Mouse (Mus musculus) gastrocnemius, postnatal 14 days (tissue): ENCODE measurements at regions not wholly inside any gene's neighbourhood (a gene's known extent, or its start where the extent isn't known, plus 50 kb on each side); places are given as distances from the start of the nearest gene placed in this dataset.
"Not testable (repeated sequence)": the region's sequence is repeated elsewhere in the genome, so short reads cannot be mapped to it uniquely, and the experiment has no call there.

Experiments used
- DNase-seq: peaks from one replicate; pipeline ENCODE4 v3.0.0; 2021; ENCODE audit warnings: mixed read lengths
- intact Hi-C: fragments of 180-260 bp; cut with DNase I; formaldehyde crosslinking; loops from one replicate; pipeline ENCODE4 v1.15.1; 2025; ENCODE audit warnings: low total_unique reads

GRCm38 (mm10) chr2:51788896-51789295 is 146.1 kb downstream of the Rbm43 start:
- no peak for DNase-seq
- intact Hi-C loops = no loop called here

- DNase-seq, intact Hi-C loops: not testable (repeated sequence)
Measured at GRCm38 (mm10) chr2:51793291-51793690, 141.7 kb downstream of the Rbm43 start.

- peak; percentile 20 for DNase-seq
- intact Hi-C loops = no loop called here
Measured at GRCm38 (mm10) chr2:51799856-51800255, 135.1 kb downstream of the Rbm43 start.

GRCm38 (mm10) chr2:51822976-51823375 is 112.0 kb downstream of the Rbm43 start:
- peak; percentile 12 for DNase-seq

GRCm38 (mm10) chr2:51830286-51830944 is 104.5 kb downstream of the Rbm43 start:
- intact Hi-C loops = no loop called here
- peak; percentile 78 for DNase-seq

More at GRCm38 (mm10) chr2:51822976-51823375, 112.0 kb downstream of the Rbm43 start:
- intact Hi-C loops = no loop called here

- intact Hi-C loops = no loop called here
- no peak for DNase-seq
Measured at GRCm38 (mm10) chr2:51830965-51831720, 103.8 kb downstream of the Rbm43 start.

GRCm38 (mm10) chr2:51837864-51838263 is 97.1 kb downstream of the Rbm43 start:
- intact Hi-C loops = no loop called here
- DNase-seq = no peak

DNA sequence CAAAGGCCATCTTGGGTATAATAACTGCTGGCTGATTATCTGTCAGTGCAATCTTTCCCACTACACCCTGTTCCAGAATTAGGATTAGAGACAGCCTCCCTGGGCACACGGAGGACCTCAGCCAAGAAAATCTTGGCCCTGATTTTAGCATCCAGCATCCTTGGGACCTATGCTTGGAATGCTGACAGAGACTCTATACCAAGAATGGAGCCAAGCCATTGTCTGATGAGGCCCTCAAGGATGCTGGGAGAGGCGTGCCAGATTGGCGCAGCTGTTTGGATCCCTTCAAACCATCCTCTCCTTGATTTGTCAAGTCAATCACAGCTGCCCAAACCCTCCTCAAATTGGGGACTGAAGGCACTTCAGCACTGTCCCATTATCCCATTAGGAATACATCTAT is 94.2 kb downstream of the Rbm43 start:
- intact Hi-C loops = no loop called here

GRCm38 (mm10) chr2:51844831-51845230 is 90.1 kb downstream of the Rbm43 start:
- DNase-seq = peak; percentile 9
- intact Hi-C loops = no loop called here

More for the DNA sequence above, 94.2 kb downstream of the Rbm43 start:
- no peak for DNase-seq

DNA sequence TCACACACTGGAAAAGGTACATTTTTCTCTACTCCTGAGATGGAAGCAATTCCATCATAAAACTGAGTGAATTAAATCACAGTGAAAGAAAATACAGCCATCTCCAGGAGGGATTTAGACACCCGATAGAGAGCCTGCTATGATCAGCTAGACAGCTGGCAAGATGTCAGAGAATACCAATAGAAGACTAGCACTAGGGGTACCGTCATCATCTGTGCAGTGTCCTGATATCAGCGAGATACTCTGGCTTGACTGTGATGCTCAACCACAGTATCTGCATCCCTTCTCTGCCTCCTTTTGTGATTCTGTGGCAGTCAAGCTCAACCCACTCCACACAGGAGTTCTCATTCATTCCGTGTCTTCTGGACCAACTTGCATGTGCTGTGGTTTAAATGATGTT is 87.4 kb downstream of the Rbm43 start:
- no peak for DNase-seq
- intact Hi-C loops = no loop called here

- intact Hi-C loops = no loop called here
Measured at GRCm38 (mm10) chr2:51847964-51848363, 87.0 kb downstream of the Rbm43 start.

GRCm38 (mm10) chr2:51848491-51848890 is 86.5 kb downstream of the Rbm43 start:
- intact Hi-C loops = no loop called here
- DNase-seq = no peak

More at GRCm38 (mm10) chr2:51847964-51848363, 87.0 kb downstream of the Rbm43 start:
- DNase-seq = no peak

DNA sequence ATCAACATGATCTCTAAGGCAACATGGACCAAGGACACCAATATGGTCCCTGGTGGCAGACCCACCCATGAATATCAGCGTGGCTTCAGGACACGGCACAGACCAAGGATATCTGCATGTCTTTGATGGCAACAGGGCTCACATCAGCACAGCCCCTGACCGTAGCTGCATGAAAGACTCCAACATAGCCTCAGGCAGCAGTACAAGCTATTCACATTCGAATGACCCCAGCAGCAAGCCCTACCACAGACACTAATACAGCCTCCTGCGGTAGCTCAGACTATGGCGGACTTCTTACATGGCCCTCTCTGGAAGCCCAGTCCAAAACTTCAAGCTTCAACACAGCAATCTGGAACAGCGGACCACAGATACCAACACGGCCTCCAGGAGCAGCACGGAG is 84.4 kb downstream of the Rbm43 start:
- intact Hi-C loops = no loop called here
- no peak for DNase-seq

- DNase-seq = no peak
- intact Hi-C loops = no loop called here
Measured at GRCm38 (mm10) chr2:51851711-51852110, 83.3 kb downstream of the Rbm43 start.

DNA sequence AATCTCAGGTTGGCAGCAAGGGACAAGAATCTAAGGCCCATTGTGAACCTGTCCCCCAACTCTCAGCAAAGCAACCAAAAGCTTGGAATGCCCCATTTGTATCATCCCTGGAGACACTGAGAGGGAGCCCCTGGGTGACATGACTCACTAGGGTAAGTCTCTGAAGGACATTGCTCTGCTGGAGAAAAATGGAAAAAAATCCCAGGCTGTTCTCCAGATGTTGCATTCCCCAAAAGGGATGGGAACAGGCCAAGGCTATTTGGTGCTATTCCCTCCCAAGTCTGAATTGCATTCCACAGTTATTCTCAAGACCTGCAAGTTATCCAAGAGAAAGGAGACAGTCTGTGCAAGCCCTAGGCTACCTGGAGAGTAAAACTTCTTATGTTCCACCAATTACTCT is 77.7 kb downstream of the Rbm43 start:
- DNase-seq = peak; percentile 17
- intact Hi-C loops = no loop called here

DNA sequence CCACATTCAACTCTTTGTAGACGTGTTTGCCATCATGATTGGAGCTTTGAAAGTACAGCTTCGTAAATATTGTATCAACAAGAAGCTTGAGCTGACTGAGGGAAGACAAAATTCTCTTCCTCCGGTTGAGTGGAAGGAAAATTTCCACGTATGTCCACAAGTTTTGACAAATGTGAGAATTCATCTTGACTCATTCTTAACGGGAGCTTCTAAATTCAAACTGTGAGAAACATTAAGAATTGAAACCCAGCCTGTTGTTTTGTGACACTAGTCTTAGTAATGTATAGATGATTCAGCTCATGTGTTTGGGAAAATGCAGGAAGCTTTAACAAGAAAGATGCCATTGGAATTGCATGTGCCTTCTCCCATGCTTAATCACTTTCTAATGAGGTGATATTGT is 68.9 kb downstream of the Rbm43 start:
- intact Hi-C loops = no loop called here

GRCm38 (mm10) chr2:51868878-51869510 is 66.0 kb downstream of the Rbm43 start:
- intact Hi-C loops = no loop called here

More for the DNA sequence above, 68.9 kb downstream of the Rbm43 start:
- DNase-seq = no peak

GRCm38 (mm10) chr2:51871571-51871970 is 63.4 kb downstream of the Rbm43 start:
- no peak for DNase-seq
- intact Hi-C loops = no loop called here

More at GRCm38 (mm10) chr2:51868878-51869510, 66.0 kb downstream of the Rbm43 start:
- DNase-seq = no peak
